Mouse (Mus musculus) ES-E14 (cell line): ENCODE results near the gene Nlk. TPM values are rescaled to one million over a fixed set of nuclear protein-coding genes. Genes with fewer than 3 reads are reported as not detected.
"Not testable (repeated sequence)": the region's sequence is repeated elsewhere in the genome, so short reads cannot be mapped to it uniquely, and the experiment has no call there.

Experiments
- DNase-seq: peaks from one replicate; pipeline ENCODE4 v3.0.0-alpha.2; 2013; ENCODE audit warnings: low read depth, low spot score
- H3K27ac ChIP-seq: 2 replicates; pipeline ENCODE4 v1.5.1; 2012; ENCODE audit warnings: low read depth, mild to moderate bottlenecking, low read length, moderate library complexity, mixed read lengths; ENCODE audit not compliant: poor library complexity, insufficient read depth, severe bottlenecking
- H3K36me3 ChIP-seq: 2 replicates; pipeline ENCODE4 v1.6.1; 2012; ENCODE audit warnings: mild to moderate bottlenecking, low read length, moderate library complexity, mixed read lengths; ENCODE audit not compliant: control insufficient read depth, poor library complexity, insufficient read depth, severe bottlenecking
- H3K4me1 ChIP-seq, 2 experiments: fragments of 150-350 bp in 1 of 2; sonication (generic) in 1 of 2; 2 replicates each; pipeline ENCODE4 v1.6.1; 2012; ENCODE audit warnings: low read length in 2 of 2, mild to moderate bottlenecking in 1 of 2, mixed read lengths in 1 of 2; ENCODE audit not compliant: control insufficient read depth in 2 of 2, insufficient read depth in 2 of 2, poor library complexity in 1 of 2
- H3K4me3 ChIP-seq, 2 experiments: fragments of 150-350 bp in 1 of 2; sonication (generic) in 1 of 2; 2 replicates each; pipeline ENCODE4 v1.5.1; 2012; ENCODE audit warnings: low read length in 2 of 2, low read depth in 1 of 2, mild to moderate bottlenecking in 1 of 2, mixed read lengths in 1 of 2; ENCODE audit not compliant: insufficient read depth in 1 of 2, poor library complexity in 1 of 2, severe bottlenecking in 1 of 2
- H3K9ac ChIP-seq: 2 replicates; pipeline ENCODE4 v1.6.1; 2012; ENCODE audit warnings: low read depth, mild to moderate bottlenecking, low read length, mixed read lengths; ENCODE audit not compliant: poor library complexity, insufficient read depth, severe bottlenecking
- H3K9me3 ChIP-seq: fragments of 150-350 bp; sonication (generic); 2 replicates; pipeline ENCODE4 v1.6.1; 2012; ENCODE audit warnings: low read depth, mild to moderate bottlenecking, low read length; ENCODE audit not compliant: control insufficient read depth, insufficient read depth
- CHD2 ChIP-seq: IDR thresholded peaks from 2 replicates; pipeline ENCODE4 v1.6.1; 2014; ENCODE audit warnings: mild to moderate bottlenecking, low read depth, low read length, inconsistent platforms
- HCFC1 ChIP-seq: IDR thresholded peaks from 2 replicates; pipeline ENCODE4 v1.6.1; 2012; ENCODE audit warnings: low read length, inconsistent platforms, borderline replicate concordance; ENCODE audit not compliant: insufficient read depth
- MAFK ChIP-seq: IDR thresholded peaks from 2 replicates; pipeline ENCODE4 v1.6.1; 2014; ENCODE audit warnings: mild to moderate bottlenecking, low read depth, low read length, inconsistent platforms; ENCODE audit not compliant: insufficient read depth
- ZC3H11A ChIP-seq: IDR thresholded peaks from 2 replicates; pipeline ENCODE4 v1.6.1; 2012; ENCODE audit warnings: low read depth, mild to moderate bottlenecking, inconsistent platforms, low read length, borderline replicate concordance
- ZNF384 ChIP-seq: IDR thresholded peaks from 2 replicates; pipeline ENCODE4 v1.6.1; 2012; ENCODE audit warnings: low read depth, low read length, inconsistent platforms
- in situ Hi-C, 2 experiments: fragments of 600-800 bp; cut with MboI; formaldehyde crosslinking; loops; one replicate each; pipeline ENCODE4 v1.15.1; 2025; ENCODE audit warnings: low sequenced_read_pairs in 2 of 2, inconsistent platforms in 1 of 2; ENCODE audit not compliant: unreplicated experiment in 2 of 2
- total RNA-seq: library from RNA; depleted of rRNA; stranded (reverse); fragments of 300-350 nt; gene quantifications from 2 replicates; pipeline ENCODE4 v1.2.3, GENCODE M21; 2012

The Nlk gene
- total RNA-seq, 1 experiment, result 24.7 TPM

DNA sequence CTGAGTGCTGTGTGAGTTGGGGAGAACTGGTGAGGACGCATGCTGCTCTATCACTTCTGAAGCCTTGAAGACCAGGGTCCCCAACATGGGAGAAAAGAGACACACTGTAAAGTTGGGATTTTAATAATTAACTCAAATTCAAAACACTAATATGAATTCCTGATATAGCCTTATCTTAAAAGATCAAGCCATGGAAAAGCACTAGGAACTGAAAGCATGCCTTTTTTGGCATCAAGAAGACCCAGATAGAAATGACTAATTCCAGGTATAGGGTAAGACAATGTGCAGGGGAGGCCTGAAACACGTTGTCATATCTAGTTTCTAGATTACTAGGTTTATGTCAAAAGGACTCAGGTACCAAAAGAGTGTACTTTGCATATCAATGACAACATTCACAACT, 48.0 kb downstream of the Nlk start:
- in situ Hi-C loops, result no loop called here
- Histone ChIP-seq H3K27ac (no peak overlapping the region), H3K4me1 (no peaks in the 10 kb centered on the region), H3K9ac (no peak overlapping the region), H3K9me3 (no peaks in the 10 kb centered on the region), H3K4me3 (no peak overlapping the region), H3K36me3 (no peaks in the 10 kb centered on the region; the same call in 1 of the 2 replicates)
- TF ChIP-seq HCFC1 (no peak), ZC3H11A (no peak), ZNF384 (no peak)
- DNase-seq, result no peak

- H3K27ac ChIP-seq, H3K36me3 ChIP-seq, H3K9me3 ChIP-seq, H3K9ac ChIP-seq, H3K4me1 ChIP-seq, in situ Hi-C loops, DNase-seq, H3K4me3 ChIP-seq: not testable (repeated sequence)
These were observed 48.8 kb downstream of the Nlk start for GRCm38 (mm10) chr11:78648405-78648804.

- in situ Hi-C loops, result no loop called here
These were observed 53.4 kb downstream of the Nlk start for GRCm38 (mm10) chr11:78643746-78644145.

GRCm38 (mm10) chr11:78642151-78642550, 55.0 kb downstream of the Nlk start:
- in situ Hi-C loops, result no loop called here
- H3K4me3 ChIP-seq, result no peak overlapping the region
- no peak overlapping the region for H3K9ac ChIP-seq
- no peak overlapping the region for H3K27ac ChIP-seq
- no peaks in the 10 kb centered on the region for H3K9me3 ChIP-seq
- no peaks in the 10 kb centered on the region for H3K4me1 ChIP-seq
- no peak for TF ChIP-seq ZC3H11A
- no peak for DNase-seq
- H3K36me3 ChIP-seq, result no peaks in the 10 kb centered on the region

More at GRCm38 (mm10) chr11:78643746-78644145, 53.4 kb downstream of the Nlk start:
- no peak overlapping the region for H3K27ac ChIP-seq
- H3K36me3 ChIP-seq, result no peaks in the 10 kb centered on the region
- H3K9me3 ChIP-seq, result no peaks in the 10 kb centered on the region
- no peak overlapping the region for H3K9ac ChIP-seq
- DNase-seq, result no peak
- no peak for TF ChIP-seq HCFC1
- TF ChIP-seq ZNF384, result no peak
- no peak for TF ChIP-seq CHD2
- TF ChIP-seq MAFK, result no peak
- TF ChIP-seq ZC3H11A, result no peak
- H3K4me3 ChIP-seq, result no peak overlapping the region
- no peaks in the 10 kb centered on the region for H3K4me1 ChIP-seq

GRCm38 (mm10) chr11:78641088-78641487, 56.1 kb downstream of the Nlk start:
- no peak for DNase-seq
- Histone ChIP-seq H3K4me1 (peaks cover 0 to under 1% of the 10 kb centered on the region in 2 experiments; a peak in 1 of 4 replicates), H3K4me3 (no peak overlapping the region), H3K9ac (no peak overlapping the region), H3K9me3 (no peaks in the 10 kb centered on the region), H3K36me3 (no peaks in the 10 kb centered on the region), H3K27ac (no peak overlapping the region)
- in situ Hi-C loops, result no loop called here
- TF ChIP-seq ZNF384, result no peak
- TF ChIP-seq ZC3H11A, result no peak
- TF ChIP-seq MAFK, result no peak
- no peak for TF ChIP-seq CHD2
- no peak for TF ChIP-seq HCFC1
